11 mouse cellular contexts compared by ENCODE assay signal in genomic region chr1:72826446-72826845, GRCm38 (mm10). TPM values are rescaled to one million over a fixed set of nuclear protein-coding genes. Genes with fewer than 3 reads are reported as not detected.
A peak's percentile ranks its signal among the peaks of the same experiment; 100 is the strongest.
DNase-seq lines count a peak whose midpoint lies in the region; ATAC-seq and TF ChIP-seq lines count a peak whose summit lies in the region.
"Had no signal": no experiment of that assay in that cellular context is flagged by ENCODE, and none has a peak within 500 bp of the region (broad histone marks: within the 10 kb centered on the region; RNA-seq: fewer than 3 reads in every experiment).

No protein-coding gene starts in this region.

- no peak for DNase-seq in kidney, postnatal 4 days
- no peak for DNase-seq in right cerebral cortex, adult 18-20 months
- DNase-seq in layer of hippocampus, adult 8-10 months (ENCODE audit: low spot score in 2 of 2) = no peak
- no peak for DNase-seq in spleen, postnatal 36 days (ENCODE audit: low spot score in 2 of 2)
- DNase-seq: heart, adult 11 months; lung, adult 18-20 months had no signal

- H3K4me3 ChIP-seq in kidney, embryonic 15.5 days (replicated peaks) = peak overlapping the region; percentile 61
- H3K4me3 ChIP-seq in embryonic facial prominence, embryonic 15.5 days (replicated peaks) = peak overlapping the region; percentile 72
- peak overlapping the region; percentile 80 for H3K4me3 ChIP-seq in limb, embryonic 12.5 days (replicated peaks)
- 0 out of 2 replicates have a peak overlapping the region, but pooled peaks have one; percentile 5 for H3K4me3 ChIP-seq in olfactory bulb, adult 2 months (ENCODE audit: insufficient read depth, low read depth, low read length)

- H3K36me3 ChIP-seq in kidney, embryonic 15.5 days = no peaks in the 10 kb centered on the region
- no peaks in the 10 kb centered on the region; the same call in 1 of the 2 replicates for H3K36me3 ChIP-seq in embryonic facial prominence, embryonic 15.5 days
- peaks cover 17% of the 10 kb centered on the region; the same call in 1 of the 2 replicates for H3K36me3 ChIP-seq in limb, embryonic 12.5 days
- H3K36me3 ChIP-seq: G1E had no signal

- no peak for ATAC-seq in kidney, embryonic 15.5 days (replicated peaks; ENCODE audit: low FRiP score)
- ATAC-seq in embryonic facial prominence, embryonic 15.5 days (ENCODE audit: insufficient number of reproducible peaks, low FRiP score, low TSS enrichment, low read depth) = no peak
- no peak for ATAC-seq in limb, embryonic 12.5 days (ENCODE audit: insufficient number of reproducible peaks, insufficient read depth, low FRiP score, low TSS enrichment, low read depth)

- peak overlapping the region; percentile 96 for H3K4me2 ChIP-seq in kidney, embryonic 15.5 days
- peak overlapping the region; percentile 97 for H3K4me2 ChIP-seq in embryonic facial prominence, embryonic 15.5 days (replicated peaks)
- H3K4me2 ChIP-seq in limb, embryonic 12.5 days = peak overlapping the region; percentile 97

- WGBS in kidney, embryonic 15.5 days = 9% methylated on average over 6 of the region's 6 CpGs
- 6% methylated on average over 6 of the region's 6 CpGs for WGBS in embryonic facial prominence, embryonic 15.5 days
- WGBS in limb, embryonic 12.5 days = 2% methylated on average over 6 of the region's 6 CpGs
- 53% methylated on average over 6 of the region's 6 CpGs for WGBS in olfactory bulb, adult 2 months

- no peaks in the 10 kb centered on the region for H3K27me3 ChIP-seq in kidney, embryonic 15.5 days
- no peaks in the 10 kb centered on the region for H3K27me3 ChIP-seq in embryonic facial prominence, embryonic 15.5 days
- H3K27me3 ChIP-seq in limb, embryonic 12.5 days = no peaks in the 10 kb centered on the region; the same call in 1 of the 2 replicates

- peak overlapping the region; percentile 26; the same call in 1 of the 2 replicates for H3K9ac ChIP-seq in kidney, embryonic 15.5 days
- peak overlapping the region; percentile 69; the same call in 1 of the 2 replicates for H3K9ac ChIP-seq in embryonic facial prominence, embryonic 15.5 days
- H3K9ac ChIP-seq in limb, embryonic 12.5 days (replicated peaks) = peak overlapping the region; percentile 76

- H3K27ac ChIP-seq in kidney, embryonic 15.5 days = peak overlapping the region; percentile 48; the same call in 1 of the 2 replicates
- peak overlapping the region; percentile 58 for H3K27ac ChIP-seq in embryonic facial prominence, embryonic 15.5 days (replicated peaks)
- H3K27ac ChIP-seq in limb, embryonic 12.5 days = peak overlapping the region; percentile 85
- H3K27ac ChIP-seq in olfactory bulb, adult 2 months (ENCODE audit: insufficient read depth, low read depth, low read length) = no peak overlapping the region

- TF ChIP-seq POLR2A in olfactory bulb, adult 2 months (IDR thresholded peaks at IDR 0.05; ENCODE audit: insufficient read depth, low read depth, low read length) = no peak

- TF ChIP-seq CTCF in olfactory bulb, adult 2 months (IDR thresholded peaks at IDR 0.05; ENCODE audit: insufficient read depth, low read depth, low read length) = no peak

- peaks cover 57% of the 10 kb centered on the region for H3K4me1 ChIP-seq in kidney, embryonic 15.5 days
- H3K4me1 ChIP-seq in embryonic facial prominence, embryonic 15.5 days = peaks cover 39% of the 10 kb centered on the region
- peaks cover 33% of the 10 kb centered on the region for H3K4me1 ChIP-seq in limb, embryonic 12.5 days (replicated peaks)
- peaks cover 22% of the 10 kb centered on the region for H3K4me1 ChIP-seq in olfactory bulb, adult 2 months (ENCODE audit: control insufficient read depth, insufficient read depth, low read length)

- H3K9me3 ChIP-seq in kidney, embryonic 15.5 days (replicated peaks) = no peaks in the 10 kb centered on the region
- H3K9me3 ChIP-seq in embryonic facial prominence, embryonic 15.5 days (replicated peaks) = no peaks in the 10 kb centered on the region
- no peaks in the 10 kb centered on the region for H3K9me3 ChIP-seq in limb, embryonic 12.5 days
- H3K9me3 ChIP-seq: G1E had no signal

RNA-seq across cellular contexts. Expression of gene Igfbp2, which starts 2.1 kb away (rescaled TPM):
- polyA plus RNA-seq in kidney, embryonic 15.5 days (2015; fragmentation: Nextera tagmentation; extraction: Ambion mirVana) = 138 and 150 TPM in 2 replicates
- 728 and 790 TPM in 2 replicates for polyA plus RNA-seq in embryonic facial prominence, embryonic 15.5 days (2015; fragmentation: Nextera tagmentation; extraction: Ambion mirVana)
- 319 and 323 TPM in 2 replicates for polyA plus RNA-seq in limb, embryonic 12.5 days (2016; fragmentation: Nextera tagmentation; extraction: Ambion mirVana)
- polyA plus RNA-seq in olfactory bulb, adult 2 months (2012; ENCODE audit: insufficient read depth, insufficient read length, low replicate concordance, missing spikeins) = not detected in 2 replicates
- total RNA-seq in layer of hippocampus, adult 8-10 months (2022) = 10 to 100 TPM; 36.7 to 56.7 (median 47.3) TPM
- polyA plus RNA-seq: G1E had no signal

RNA-seq across cellular contexts. Expression of gene Igfbp5, which starts 48.2 kb away (rescaled TPM):
- polyA plus RNA-seq in kidney, embryonic 15.5 days (2015; fragmentation: Nextera tagmentation; extraction: Ambion mirVana) = 90.4 and 94.0 TPM in 2 replicates
- polyA plus RNA-seq in embryonic facial prominence, embryonic 15.5 days (2015; fragmentation: Nextera tagmentation; extraction: Ambion mirVana) = 127 and 131 TPM in 2 replicates
- polyA plus RNA-seq in limb, embryonic 12.5 days (2016; fragmentation: Nextera tagmentation; extraction: Ambion mirVana) = 80.3 and 98.0 TPM in 2 replicates
- 101 and 111 TPM in 2 replicates for polyA plus RNA-seq in olfactory bulb, adult 2 months (2012; ENCODE audit: insufficient read depth, insufficient read length, low replicate concordance, missing spikeins)
- 100 to 1,000 TPM in 2 of 4 experiments, 10 to 100 TPM in 2; 81.6 to 154 (median 113) TPM for total RNA-seq in layer of hippocampus, adult 8-10 months (2022)

Comparison
In these comparisons a context has a peak if more than half of its experiments do, and no peak if none do; other contexts are left out.
1. H3K4me3 ChIP-seq: peak in every context shown above with its lines; median percentile 80 in limb, embryonic 12.5 days; 72 in embryonic facial prominence, embryonic 15.5 days; 61 in kidney, embryonic 15.5 days; 5 in olfactory bulb, adult 2 months.
2. H3K9ac ChIP-seq: peak in every context shown above with its lines; median percentile 76 in limb, embryonic 12.5 days; 69 in embryonic facial prominence, embryonic 15.5 days; 26 in kidney, embryonic 15.5 days.
3. RNA of gene Igfbp2, which starts 2.1 kb away (polyA plus RNA-seq): 728 to 790 TPM in embryonic facial prominence, embryonic 15.5 days, 319 to 323 TPM in limb, embryonic 12.5 days and 138 to 150 TPM in kidney, embryonic 15.5 days; not detected in olfactory bulb, adult 2 months; every median in the first group is over 100 times any median in the second.
4. Peak in every context shown above with its lines, with median percentiles within 50 percentile points of each other: H3K4me2 ChIP-seq.